Mouse (Mus musculus): ENCODE results near the gene Ciao1.

DNA sequence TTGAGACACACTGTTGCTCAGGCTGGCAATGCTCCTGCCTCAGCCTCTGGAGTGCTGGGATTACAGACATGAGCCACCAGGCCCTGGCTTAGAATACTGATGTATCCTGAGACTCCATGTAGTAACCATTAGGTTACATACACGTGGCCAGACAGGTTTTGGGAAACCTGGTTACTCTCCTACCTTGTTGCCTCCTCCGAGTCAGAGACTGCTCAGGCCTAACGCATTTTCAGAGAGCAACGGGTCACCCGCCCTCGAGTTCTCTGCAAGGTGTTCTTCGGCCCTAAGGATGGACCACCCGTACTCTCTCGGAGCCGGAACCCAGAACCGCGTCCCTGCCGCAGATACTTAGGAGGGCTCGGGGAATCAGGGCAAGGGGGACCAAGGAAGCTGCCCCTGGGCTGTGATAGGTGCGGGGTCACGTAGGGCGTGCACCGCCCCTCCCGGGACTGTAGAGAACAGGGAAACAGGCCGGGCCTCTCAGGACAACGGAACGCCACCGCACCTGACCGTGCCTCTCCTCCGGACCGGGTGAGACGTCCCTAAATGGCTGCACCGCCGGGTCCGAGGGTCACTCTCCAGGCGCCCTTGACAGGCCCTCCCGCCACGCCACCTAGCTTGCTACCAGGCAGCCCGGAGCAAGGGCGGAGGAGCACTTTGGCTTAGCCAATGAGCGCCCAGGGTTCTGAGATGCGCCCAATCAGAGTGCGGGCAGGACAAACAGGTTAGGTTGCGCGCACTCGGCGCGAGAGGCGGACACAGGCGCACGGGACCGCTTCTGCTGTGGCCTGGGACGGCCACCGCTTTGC lies 22.1 kb upstream of the Ciao1 start, which contains the start of gene Stard7:
- TF ChIP-seq CTCF (IDR thresholded peaks at IDR 0.05; ENCODE audit: low read depth) (peak; percentile 56), EP300 (IDR thresholded peaks at IDR 0.05; ENCODE audit: low read depth) (peak; percentile 68; the same call in 1 of the 2 replicates)
